Mouse (Mus musculus): Measurements from ENCODE around the gene Ccer2. TPM values are rescaled to one million over a fixed set of nuclear protein-coding genes. Genes with fewer than 3 reads are reported as not detected.
A peak's percentile ranks its signal among the peaks of the same experiment; 100 is the strongest.

The Ccer2 gene
- polyA plus RNA-seq, 1 experiment: not detected

DNA sequence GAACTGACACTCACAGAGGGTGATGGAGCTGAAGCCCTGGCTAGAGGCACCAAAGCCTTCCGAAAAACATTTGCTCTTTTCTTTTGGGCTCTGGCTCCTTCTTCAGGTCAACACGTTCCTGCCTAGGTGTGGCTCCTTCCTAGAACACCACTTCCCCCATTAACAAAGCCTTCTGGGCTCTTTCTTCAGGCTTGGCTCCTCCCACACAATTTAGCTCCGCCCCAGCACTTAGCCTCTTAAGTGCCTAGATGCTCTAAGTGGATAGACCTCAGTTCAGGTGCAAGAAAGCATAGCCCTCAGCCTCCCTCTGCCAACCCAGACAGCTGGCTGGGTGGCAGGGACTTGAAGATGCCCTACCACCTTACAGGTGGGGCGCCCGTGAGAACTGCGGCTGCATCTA lies 20.3 kb upstream of the Ccer2 start:
- WGBS: 79% methylated on average over 6 of the region's 6 CpGs
- Histone ChIP-seq H3K4me1 (ENCODE audit: control insufficient read depth, insufficient read depth, low read length) (no peaks in the 10 kb centered on the region; the same call in 1 of the 2 replicates), H3K27ac (ENCODE audit: control insufficient read depth, insufficient read depth, low read depth, low read length, poor library complexity) (no peak overlapping the region), H3K4me3 (replicated peaks; ENCODE audit: control insufficient read depth, low read depth, low read length) (no peak overlapping the region)
- TF ChIP-seq CTCF (IDR thresholded peaks at IDR 0.05; ENCODE audit: control insufficient read depth, insufficient read depth, low read length): no peak

DNA sequence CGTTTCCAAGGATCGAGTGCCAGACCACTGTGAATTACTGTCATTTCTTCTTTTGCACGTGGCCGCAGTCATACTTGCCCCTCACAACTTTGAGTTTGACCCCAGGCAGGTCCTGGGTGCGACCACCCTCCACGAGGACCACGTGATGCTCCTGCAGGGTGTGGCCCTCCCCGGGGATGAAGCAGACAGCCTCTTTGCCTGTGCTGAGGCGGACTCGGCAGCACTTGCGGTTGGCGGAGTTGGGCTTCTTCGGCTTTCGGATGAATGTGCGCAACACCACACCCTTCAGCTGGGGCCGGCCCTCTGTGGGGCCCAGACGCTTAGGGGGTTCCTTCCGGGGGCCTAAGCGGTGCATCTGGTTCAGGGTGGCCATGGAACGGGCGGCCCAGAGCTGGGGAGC lies 16.1 kb upstream of the Ccer2 start:
- 91% methylated on average over 21 of the region's 21 CpGs for WGBS
- H3K4me3 ChIP-seq (replicated peaks; ENCODE audit: control insufficient read depth, low read depth, low read length): no peak overlapping the region
- H3K4me1 ChIP-seq (ENCODE audit: control insufficient read depth, insufficient read depth, low read length): no peaks in the 10 kb centered on the region; the same call in 1 of the 2 replicates
- no peak for TF ChIP-seq POLR2A (IDR thresholded peaks at IDR 0.05; ENCODE audit: borderline replicate concordance, control insufficient read depth, low read depth, low read length)
- TF ChIP-seq CTCF (IDR thresholded peaks at IDR 0.05; ENCODE audit: control insufficient read depth, insufficient read depth, low read length): no peak
- no peak overlapping the region for H3K27ac ChIP-seq (ENCODE audit: control insufficient read depth, insufficient read depth, low read depth, low read length, poor library complexity)

DNA sequence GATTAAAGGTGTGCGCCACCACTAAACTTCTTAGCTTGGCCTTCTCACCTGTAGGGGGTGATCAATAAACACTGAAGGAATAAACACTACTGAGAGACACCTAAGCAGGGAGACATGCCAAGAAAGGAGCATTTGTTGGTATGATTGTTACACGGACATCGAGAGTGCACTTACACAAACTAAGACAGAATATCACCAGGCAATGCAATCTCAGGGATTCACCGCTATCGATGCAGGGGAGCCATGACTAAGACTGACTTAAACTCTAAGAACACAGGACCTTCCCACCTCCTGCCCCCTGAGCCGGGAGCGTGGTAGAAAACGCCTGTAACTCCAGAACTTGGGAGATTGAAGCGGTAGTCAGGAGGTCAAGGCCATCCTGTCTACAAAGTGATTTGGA lies 15.0 kb upstream of the Ccer2 start:
- TF ChIP-seq CTCF (IDR thresholded peaks at IDR 0.05; ENCODE audit: control insufficient read depth, insufficient read depth, low read length) (no peak), POLR2A (IDR thresholded peaks at IDR 0.05; ENCODE audit: borderline replicate concordance, control insufficient read depth, low read depth, low read length) (no peak)
- Histone ChIP-seq H3K4me3 (replicated peaks; ENCODE audit: control insufficient read depth, low read depth, low read length) (peak overlapping the region; percentile 97), H3K4me1 (ENCODE audit: control insufficient read depth, insufficient read depth, low read length) (no peaks in the 10 kb centered on the region; the same call in 1 of the 2 replicates), H3K27ac (ENCODE audit: control insufficient read depth, insufficient read depth, low read depth, low read length, poor library complexity) (no peak overlapping the region)
- WGBS: 33% methylated on average over 9 of the region's 9 CpGs

DNA sequence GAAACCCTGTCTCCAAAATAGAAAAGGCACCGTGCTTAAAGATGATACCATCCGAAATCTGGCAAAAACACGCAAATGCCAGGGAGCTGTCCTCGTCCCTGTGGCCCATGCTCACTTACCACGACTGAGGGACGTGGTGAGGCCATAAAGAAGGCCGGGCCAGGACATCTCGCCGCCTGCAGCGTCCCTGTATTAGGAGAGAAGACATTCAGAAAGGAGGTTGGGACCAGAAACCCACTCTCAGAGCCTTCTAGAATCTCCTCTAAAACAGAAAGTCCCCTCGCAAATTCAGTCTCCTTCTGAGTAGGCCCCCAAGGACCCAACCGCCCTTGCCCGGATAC lies 14.6 kb upstream of the Ccer2 start:
- Histone ChIP-seq H3K4me1 (ENCODE audit: control insufficient read depth, insufficient read depth, low read length) (no peaks in the 10 kb centered on the region; the same call in 1 of the 2 replicates), H3K4me3 (replicated peaks; ENCODE audit: control insufficient read depth, low read depth, low read length) (peak overlapping the region; percentile 97), H3K27ac (ENCODE audit: control insufficient read depth, insufficient read depth, low read depth, low read length, poor library complexity) (peak overlapping the region; percentile 20; the same call in 1 of the 2 replicates)
- TF ChIP-seq POLR2A (IDR thresholded peaks at IDR 0.05; ENCODE audit: borderline replicate concordance, control insufficient read depth, low read depth, low read length) (no peak), CTCF (IDR thresholded peaks at IDR 0.05; ENCODE audit: control insufficient read depth, insufficient read depth, low read length) (no peak)
- WGBS: under 1% methylated on average over 13 of the region's 13 CpGs

DNA sequence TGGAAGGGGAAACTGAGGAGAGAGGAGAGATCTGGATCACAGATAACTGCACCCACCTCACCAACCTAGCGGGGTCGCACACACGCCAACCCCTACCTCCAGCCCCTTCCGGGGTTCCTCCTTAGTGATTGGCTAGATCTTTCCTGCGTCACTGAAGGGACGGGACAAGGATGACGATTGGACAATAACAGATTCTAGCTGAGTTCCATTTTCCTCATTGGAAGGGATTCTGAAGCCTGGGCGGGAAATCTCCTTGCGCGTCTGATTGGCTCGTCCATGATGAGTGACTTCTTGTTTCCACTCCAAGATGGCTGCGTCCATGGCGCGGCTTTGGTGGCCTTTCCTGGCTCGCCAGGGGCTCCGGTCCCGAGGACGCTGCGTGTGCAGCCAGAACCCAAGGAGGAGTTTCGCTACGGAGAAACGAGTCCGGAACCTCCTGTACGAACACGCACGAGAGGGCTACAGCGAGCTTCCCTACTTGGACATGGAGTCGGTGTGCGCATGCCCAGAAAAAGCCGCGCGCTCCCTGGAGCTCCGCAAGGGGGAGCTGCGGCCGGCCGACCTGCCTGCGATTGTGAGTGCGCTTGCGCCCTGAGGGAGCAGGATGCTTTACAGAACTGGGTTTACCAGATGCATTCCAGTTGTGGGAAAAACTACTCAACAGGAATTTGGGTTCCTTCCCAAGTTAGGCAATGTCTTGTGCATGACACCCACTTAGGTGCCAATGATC lies 14.1 kb upstream of the Ccer2 start, which contains the start of the genes Mrps12 and Sars2:
TSS of gene Mrps12 (minus strand) at position 112 of the 730 bp plus-strand sequence.
TSS of gene Sars2 (plus strand) at position 284 of the 730 bp plus-strand sequence.
- H3K27ac ChIP-seq (ENCODE audit: control insufficient read depth, insufficient read depth, low read depth, low read length, poor library complexity): peak within 1 kb of the TSS; percentile 88
- under 1% methylated on average over 39 of the region's 39 CpGs for WGBS
- TF ChIP-seq CTCF (IDR thresholded peaks at IDR 0.05; ENCODE audit: control insufficient read depth, insufficient read depth, low read length) (peak; percentile 83), POLR2A (IDR thresholded peaks at IDR 0.05; ENCODE audit: borderline replicate concordance, control insufficient read depth, low read depth, low read length) (peak; percentile 60; the same call in 1 of the 2 replicates)
- no peaks in the 10 kb centered on the region; the same call in 1 of the 2 replicates for H3K4me1 ChIP-seq (ENCODE audit: control insufficient read depth, insufficient read depth, low read length)
- peak within 1 kb of the TSS; percentile 97 for H3K4me3 ChIP-seq (replicated peaks; ENCODE audit: control insufficient read depth, low read depth, low read length)

DNA sequence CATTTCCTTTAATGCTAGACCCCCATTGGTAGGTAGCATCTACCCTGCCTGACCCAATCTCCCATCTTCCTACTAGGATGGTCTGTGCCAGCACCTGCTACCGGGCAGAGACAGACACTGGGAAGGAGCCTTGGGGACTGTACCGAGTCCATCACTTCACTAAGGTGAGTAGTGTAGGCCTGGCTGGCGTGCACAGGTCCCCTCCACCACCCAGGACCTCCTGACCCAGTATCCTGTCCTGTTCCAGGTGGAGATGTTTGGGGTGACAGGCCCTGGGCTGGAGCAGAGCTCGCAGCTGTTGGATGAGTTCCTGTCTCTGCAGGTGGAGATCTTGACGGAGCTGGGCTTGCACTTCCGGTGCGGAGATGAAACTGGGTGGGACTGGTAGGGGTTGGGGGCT lies 6.0 kb upstream of the Ccer2 start:
- Histone ChIP-seq H3K27ac (ENCODE audit: control insufficient read depth, insufficient read depth, low read depth, low read length, poor library complexity) (no peak overlapping the region), H3K4me1 (ENCODE audit: control insufficient read depth, insufficient read depth, low read length) (no peaks in the 10 kb centered on the region), H3K4me3 (replicated peaks; ENCODE audit: control insufficient read depth, low read depth, low read length) (no peak overlapping the region)
- TF ChIP-seq POLR2A (IDR thresholded peaks at IDR 0.05; ENCODE audit: borderline replicate concordance, control insufficient read depth, low read depth, low read length) (no peak), CTCF (IDR thresholded peaks at IDR 0.05; ENCODE audit: control insufficient read depth, insufficient read depth, low read length) (no peak)
- 92% methylated on average over 7 of the region's 7 CpGs for WGBS

DNA sequence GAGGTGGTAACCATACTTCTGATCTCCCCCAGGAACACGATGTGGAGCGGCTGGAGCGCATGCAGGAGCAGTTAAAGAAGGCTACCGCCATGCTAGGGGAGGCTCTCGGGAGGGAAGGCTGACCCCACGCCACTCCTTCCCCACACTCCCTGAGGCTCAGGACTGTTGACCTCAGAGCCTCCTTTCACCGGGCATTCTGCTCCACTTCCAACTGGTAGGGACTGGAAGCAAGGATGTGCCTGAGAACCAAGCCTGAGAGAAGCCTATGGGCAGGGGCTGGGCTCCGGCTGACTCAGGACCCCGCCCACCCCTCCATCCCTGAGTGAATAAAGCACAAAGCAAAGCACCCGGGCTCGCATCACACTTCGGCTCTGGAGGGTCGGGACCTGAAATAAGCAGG lies 2.6 kb downstream of the Ccer2 start:
- TF ChIP-seq POLR2A (IDR thresholded peaks at IDR 0.05; ENCODE audit: borderline replicate concordance, control insufficient read depth, low read depth, low read length) (no peak), CTCF (IDR thresholded peaks at IDR 0.05; ENCODE audit: control insufficient read depth, insufficient read depth, low read length) (no peak)
- Histone ChIP-seq H3K27ac (ENCODE audit: control insufficient read depth, insufficient read depth, low read depth, low read length, poor library complexity) (no peak overlapping the region), H3K4me1 (ENCODE audit: control insufficient read depth, insufficient read depth, low read length) (no peaks in the 10 kb centered on the region), H3K4me3 (replicated peaks; ENCODE audit: control insufficient read depth, low read depth, low read length) (no peak overlapping the region)
- WGBS: 89% methylated on average over 13 of the region's 13 CpGs

DNA sequence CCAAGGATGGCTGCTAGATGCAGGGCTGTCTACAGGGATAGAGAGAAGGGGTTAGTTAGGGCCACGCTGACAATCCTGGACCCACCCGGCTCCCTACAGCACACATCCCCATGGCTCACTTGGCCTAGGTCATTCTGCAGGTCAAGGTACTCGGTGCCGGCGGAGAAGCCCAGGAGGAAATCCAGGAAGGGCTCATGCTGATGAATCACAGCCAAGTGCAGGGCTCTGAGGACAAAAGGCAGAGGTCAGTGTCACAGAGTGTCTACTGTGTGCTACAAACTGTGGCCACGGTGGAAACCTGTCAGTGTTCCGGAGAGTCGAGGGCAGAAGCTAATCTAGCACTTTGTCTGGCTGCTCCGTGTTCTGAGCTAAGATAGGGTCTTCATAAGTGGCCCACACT lies 5.9 kb downstream of the Ccer2 start:
- peaks cover 4% of the 10 kb centered on the region; the same call in 1 of the 2 replicates for H3K4me1 ChIP-seq (ENCODE audit: control insufficient read depth, insufficient read depth, low read length)
- H3K27ac ChIP-seq (ENCODE audit: control insufficient read depth, insufficient read depth, low read depth, low read length, poor library complexity): no peak overlapping the region
- TF ChIP-seq POLR2A (IDR thresholded peaks at IDR 0.05; ENCODE audit: borderline replicate concordance, control insufficient read depth, low read depth, low read length) (no peak), CTCF (IDR thresholded peaks at IDR 0.05; ENCODE audit: control insufficient read depth, insufficient read depth, low read length) (no peak)
- no peak overlapping the region for H3K4me3 ChIP-seq (replicated peaks; ENCODE audit: control insufficient read depth, low read depth, low read length)
- WGBS: 92% methylated on average over 9 of the region's 9 CpGs
